Comparison of ENCODE assay signal across 8 mouse cellular contexts in genomic region chr11:121017703-121018102, GRCm38 (mm10). TPM values are rescaled to one million over a fixed set of nuclear protein-coding genes. Genes with fewer than 3 reads are reported as not detected.
DNase-seq lines count a peak whose midpoint lies in the region; ATAC-seq and TF ChIP-seq lines count a peak whose summit lies in the region.

No protein-coding gene starts in this region.

- TF ChIP-seq POLR2A in CH12.LX (IDR thresholded peaks at IDR 0.05; ENCODE audit: low read depth, low read length), result no peak
- TF ChIP-seq POLR2A in embryonic fibroblast, embryonic 13.5 days (IDR thresholded peaks at IDR 0.05; ENCODE audit: low read depth, low read length), result no peak

- H3K4me1 ChIP-seq in CH12.LX (ENCODE audit: control insufficient read depth in 1 of 2, insufficient read depth in 2 of 2), result peaks cover 3 to 17% of the 10 kb centered on the region in 2 experiments; a peak in 2 of 4 replicates
- no peaks in the 10 kb centered on the region for H3K4me1 ChIP-seq in embryonic fibroblast, embryonic 13.5 days (ENCODE audit: control insufficient read depth, insufficient read depth, low read length)
- no peaks in the 10 kb centered on the region for H3K4me1 ChIP-seq in heart, postnatal 0 days (ENCODE audit: control insufficient read depth, insufficient read depth)
- no peaks in the 10 kb centered on the region for H3K4me1 ChIP-seq in liver, embryonic 16.5 days (ENCODE audit: control insufficient read depth, low read depth, low read length)
- no peaks in the 10 kb centered on the region for H3K4me1 ChIP-seq in neural tube, embryonic 14.5 days (ENCODE audit: control insufficient read depth, insufficient read depth, low read length)

- H3K36me3 ChIP-seq in CH12.LX (replicated peaks in 1 of 2; ENCODE audit: control insufficient read depth in 1 of 2, insufficient read depth in 1 of 2, low read length in 1 of 2), result no peaks in the 10 kb centered on the region
- no peaks in the 10 kb centered on the region for H3K36me3 ChIP-seq in heart, postnatal 0 days (replicated peaks; ENCODE audit: control insufficient read depth, insufficient read depth, low read length)
- H3K36me3 ChIP-seq in liver, embryonic 16.5 days (ENCODE audit: control insufficient read depth, insufficient read depth), result no peaks in the 10 kb centered on the region
- no peaks in the 10 kb centered on the region for H3K36me3 ChIP-seq in neural tube, embryonic 14.5 days (ENCODE audit: control insufficient read depth, insufficient read depth, low read length)

- no peak for TF ChIP-seq EP300 in CH12.LX (IDR thresholded peaks at IDR 0.05; ENCODE audit: low read length)
- no peak for TF ChIP-seq EP300 in heart, postnatal 0 days (IDR thresholded peaks at IDR 0.05; ENCODE audit: low read depth)

- H3K9ac ChIP-seq in CH12.LX (ENCODE audit: insufficient read depth, low read depth), result no peak overlapping the region
- no peak overlapping the region for H3K9ac ChIP-seq in heart, postnatal 0 days (replicated peaks; ENCODE audit: low read depth, low read length)
- H3K9ac ChIP-seq in liver, embryonic 16.5 days (ENCODE audit: low read depth, low read length), result no peak overlapping the region
- H3K9ac ChIP-seq in neural tube, embryonic 14.5 days (replicated peaks; ENCODE audit: low read depth, low read length), result no peak overlapping the region

- peak; percentile 81 for DNase-seq in CH12.LX (ENCODE audit: extremely low read depth)
- DNase-seq in adrenal gland, postnatal 25 days, result peak; percentile 69
- DNase-seq in heart, postnatal 0 days (ENCODE audit: low spot score), result peak; percentile 75
- DNase-seq in kidney, postnatal 14 days, result peak; percentile 84
- peak; percentile 84 for DNase-seq in testis, postnatal 10 days (ENCODE audit: low spot score)

- no peak overlapping the region for H3K4me2 ChIP-seq in CH12.LX (ENCODE audit: insufficient read depth, low read depth, poor library complexity, severe bottlenecking)
- H3K4me2 ChIP-seq in heart, postnatal 0 days (ENCODE audit: low read depth, low read length), result no peak overlapping the region
- no peak overlapping the region for H3K4me2 ChIP-seq in liver, embryonic 16.5 days (ENCODE audit: low read depth, low read length)
- H3K4me2 ChIP-seq in neural tube, embryonic 14.5 days (ENCODE audit: low read depth, low read length), result no peak overlapping the region

- WGBS in heart, postnatal 0 days, result 31% methylated on average over 3 of the region's 3 CpGs
- 39% methylated on average over 3 of the region's 3 CpGs for WGBS in liver, embryonic 16.5 days (ENCODE audit: insufficient replicate concordance)
- 36% methylated on average over 3 of the region's 3 CpGs for WGBS in neural tube, embryonic 14.5 days

- H3K27me3 ChIP-seq in CH12.LX (replicated peaks), result peaks cover 11% of the 10 kb centered on the region
- H3K27me3 ChIP-seq in heart, postnatal 0 days (ENCODE audit: control insufficient read depth, insufficient read depth, low read length), result no peaks in the 10 kb centered on the region
- H3K27me3 ChIP-seq in liver, embryonic 16.5 days (ENCODE audit: control insufficient read depth, insufficient read depth, low read depth, low read length), result no peaks in the 10 kb centered on the region; the same call in 1 of the 2 replicates
- H3K27me3 ChIP-seq in neural tube, embryonic 14.5 days (ENCODE audit: control insufficient read depth, insufficient read depth, low read length), result no peaks in the 10 kb centered on the region

- no peaks in the 10 kb centered on the region for H3K9me3 ChIP-seq in CH12.LX (replicated peaks; ENCODE audit: low read length)
- H3K9me3 ChIP-seq in heart, postnatal 0 days (replicated peaks; ENCODE audit: control insufficient read depth, low read length), result no peaks in the 10 kb centered on the region
- H3K9me3 ChIP-seq in liver, embryonic 16.5 days (replicated peaks; ENCODE audit: control insufficient read depth, low read length), result no peaks in the 10 kb centered on the region
- H3K9me3 ChIP-seq in neural tube, embryonic 14.5 days (ENCODE audit: control insufficient read depth, low read length), result no peaks in the 10 kb centered on the region

- ATAC-seq in heart, postnatal 0 days (ENCODE audit: insufficient read depth, low read depth), result peak; percentile 73
- ATAC-seq in liver, embryonic 16.5 days (ENCODE audit: low read depth), result peak; percentile 53; the same call in 1 of the 2 replicates
- ATAC-seq in neural tube, embryonic 14.5 days (ENCODE audit: low read depth), result peak; percentile 58; the same call in 1 of the 2 replicates

- no peak overlapping the region for H3K4me3 ChIP-seq in CH12.LX (replicated peaks in 1 of 3; ENCODE audit: low read depth in 2 of 3, low read length in 2 of 3, poor library complexity in 1 of 3)
- no peak overlapping the region for H3K4me3 ChIP-seq in embryonic fibroblast, embryonic 13.5 days (ENCODE audit: insufficient read depth, low read length)
- H3K4me3 ChIP-seq in heart, postnatal 0 days (ENCODE audit: low read depth, low read length), result no peak overlapping the region
- H3K4me3 ChIP-seq in liver, embryonic 16.5 days (ENCODE audit: low read depth, low read length), result no peak overlapping the region
- H3K4me3 ChIP-seq in neural tube, embryonic 14.5 days (ENCODE audit: low read depth, low read length), result no peak overlapping the region

- no peak overlapping the region for H3K27ac ChIP-seq in CH12.LX (ENCODE audit: insufficient read depth, low read depth)
- no peak overlapping the region for H3K27ac ChIP-seq in embryonic fibroblast, embryonic 13.5 days (ENCODE audit: insufficient read depth, low read length)
- no peak overlapping the region for H3K27ac ChIP-seq in heart, postnatal 0 days (ENCODE audit: low read depth)
- no peak overlapping the region for H3K27ac ChIP-seq in liver, embryonic 16.5 days (ENCODE audit: low read length)
- H3K27ac ChIP-seq in neural tube, embryonic 14.5 days (ENCODE audit: low read depth, low read length), result no peak overlapping the region

- peak; percentile 67 to 97; a peak in 3 of 4 replicates for TF ChIP-seq CTCF in CH12.LX (conservative IDR thresholded peaks at IDR 0.05 in 1 of 2, IDR thresholded peaks at IDR 0.05 in 1 of 2; ENCODE audit: low read depth in 2 of 2, low read length in 2 of 2)
- peak; percentile 85 for TF ChIP-seq CTCF in embryonic fibroblast, embryonic 13.5 days (IDR thresholded peaks at IDR 0.05; ENCODE audit: borderline replicate concordance, insufficient read depth, low read length)
- peak; percentile 91 for TF ChIP-seq CTCF in heart, postnatal 0 days (IDR thresholded peaks at IDR 0.05; ENCODE audit: low read depth)

- dilution Hi-C loops in CH12.LX (cut with MboI; ENCODE audit: extremely low pct_ligation_motif_present, extremely low pct_unique_long_range_greater_than_20kb, low sequenced_read_pairs), result no loop called here

- H3K79me2 ChIP-seq in CH12.LX (replicated peaks; ENCODE audit: control insufficient read depth, extremely low read depth, insufficient read depth, poor library complexity, severe bottlenecking), result no peaks in the 10 kb centered on the region

- in situ Hi-C loops in CH12.LX (cut with MboI; ENCODE audit: low pct_ligation_motif_present, low pct_unique_long_range_greater_than_20kb, low sequenced_read_pairs), result loop anchor here (5.0 kb wide), 1 partner anchor 35 kb away; no protein-coding TSS in a partner anchor

- peak; percentile 83 for TF ChIP-seq RAD21 in CH12.LX (IDR thresholded peaks at IDR 0.05; ENCODE audit: low read depth, low read length)

TF ChIP-seq in CH12.LX, 34 proteins besides CTCF, POLR2A, EP300 and RAD21 (continues in another document):
- peak; percentile 99 for TF ChIP-seq SMC3 (IDR thresholded peaks at IDR 0.05; ENCODE audit: low read depth, low read length)
- TF ChIP-seq MYC (IDR thresholded peaks at IDR 0.05; ENCODE audit: low read depth, low read length), result 0 out of 2 replicates have a peak, but pooled peaks have one; percentile 47
- no peak for TF ChIP-seq MXI1 (IDR thresholded peaks at IDR 0.05; ENCODE audit: low read depth, low read length)
- TF ChIP-seq NELFE (IDR thresholded peaks at IDR 0.05; ENCODE audit: low read depth, low read length), result peak; percentile 34; the same call in 1 of the 2 replicates
- TF ChIP-seq ZC3H11A (IDR thresholded peaks at IDR 0.05; ENCODE audit: low read depth, low read length), result peak; percentile 64

RNA-seq across cellular contexts. Expression of gene Cd7, which starts 21.5 kb away (rescaled TPM):
- total RNA-seq in CH12.LX (2012; rRNA removed) (0.84 and 2.7 TPM in 2 replicates), CH12.LX (2014; rRNA removed) (0.51 and 0.82 TPM in 2 replicates)
- polyA plus RNA-seq in CH12.LX (2012; ENCODE audit: insufficient read length, low read depth), result 0.67 and 1.0 TPM in 2 replicates
- not detected in 2 replicates for total RNA-seq in adrenal gland, postnatal 25 days (2021)
- not detected in 2 replicates for polyA plus RNA-seq in embryonic fibroblast, embryonic 13.5 days (2011; ENCODE audit: insufficient read length, low read depth, missing spikeins)
- not detected in 2 replicates for total RNA-seq in heart, postnatal 0 days (2014; rRNA removed; ENCODE audit: low replicate concordance)
- polyA plus RNA-seq in heart, postnatal 0 days (2015; fragmentation: Nextera tagmentation; extraction: Ambion mirVana), result 0.16 TPM in 1 of 2 replicates, not detected in the other
- polyA plus RNA-seq in liver, embryonic 16.5 days (2015; fragmentation: Nextera tagmentation; extraction: Ambion mirVana), result 1.3 and 1.6 TPM in 2 replicates
- not detected in 2 replicates for polyA plus RNA-seq in neural tube, embryonic 14.5 days (2014; fragmentation: Nextera tagmentation; extraction: Ambion mirVana)

RNA-seq across cellular contexts. Expression of gene Csnk1d, which starts 26.6 kb away (rescaled TPM):
- total RNA-seq in CH12.LX (2012; rRNA removed) (92.1 and 96.8 TPM in 2 replicates), CH12.LX (2014; rRNA removed) (77.7 and 77.8 TPM in 2 replicates)
- polyA plus RNA-seq in CH12.LX (2012; ENCODE audit: insufficient read length, low read depth), result 134 and 136 TPM in 2 replicates
- total RNA-seq in adrenal gland, postnatal 25 days (2021), result 117 and 144 TPM in 2 replicates
- polyA plus RNA-seq in embryonic fibroblast, embryonic 13.5 days (2011; ENCODE audit: insufficient read length, low read depth, missing spikeins), result 141 and 142 TPM in 2 replicates
- total RNA-seq in heart, postnatal 0 days (2014; rRNA removed; ENCODE audit: low replicate concordance), result 51.9 and 52.8 TPM in 2 replicates
- 42.0 and 46.7 TPM in 2 replicates for polyA plus RNA-seq in heart, postnatal 0 days (2015; fragmentation: Nextera tagmentation; extraction: Ambion mirVana)
- 33.4 and 36.8 TPM in 2 replicates for polyA plus RNA-seq in liver, embryonic 16.5 days (2015; fragmentation: Nextera tagmentation; extraction: Ambion mirVana)
- polyA plus RNA-seq in neural tube, embryonic 14.5 days (2014; fragmentation: Nextera tagmentation; extraction: Ambion mirVana), result 57.8 and 81.1 TPM in 2 replicates

RNA-seq across cellular contexts. Expression of gene Sectm1b, which starts 45.7 kb away (rescaled TPM):
- not detected in 2 replicates for total RNA-seq in CH12.LX (2012; rRNA removed)
- total RNA-seq in CH12.LX (2014; rRNA removed), result not detected in 2 replicates
- polyA plus RNA-seq in CH12.LX (2012; ENCODE audit: insufficient read length, low read depth), result not detected in 2 replicates
- not detected in 2 replicates for total RNA-seq in adrenal gland, postnatal 25 days (2021)
- polyA plus RNA-seq in embryonic fibroblast, embryonic 13.5 days (2011; ENCODE audit: insufficient read length, low read depth, missing spikeins), result not detected in 2 replicates
- total RNA-seq in heart, postnatal 0 days (2014; rRNA removed; ENCODE audit: low replicate concordance), result not detected in 2 replicates
- 0.10 TPM in 1 of 2 replicates, not detected in the other for polyA plus RNA-seq in heart, postnatal 0 days (2015; fragmentation: Nextera tagmentation; extraction: Ambion mirVana)
- 0.05 and 0.22 TPM in 2 replicates for polyA plus RNA-seq in liver, embryonic 16.5 days (2015; fragmentation: Nextera tagmentation; extraction: Ambion mirVana)
- polyA plus RNA-seq in neural tube, embryonic 14.5 days (2014; fragmentation: Nextera tagmentation; extraction: Ambion mirVana), result not detected in 2 replicates
